Mouse (Mus musculus) MEL (cell line): ENCODE data around the gene Exoc3.

ENCODE experiments used
- CHD2 ChIP-seq: IDR thresholded peaks from 2 replicates; pipeline ENCODE4 v1.6.1; 2011; ENCODE audit warnings: low read length, improper control_type of control experiment
- CTCF ChIP-seq, 3 experiments: IDR thresholded peaks in 2 of 3; conservative IDR thresholded peaks in 1 of 3; 2 replicates each; pipeline ENCODE4 v1.5.1; 2011 to 2012; ENCODE audit warnings: low read length in 3 of 3, low read depth in 2 of 3, mild to moderate bottlenecking in 2 of 3, improper control_type of control experiment in 1 of 3, inconsistent platforms in 1 of 3, mixed read lengths in 1 of 3, moderate library complexity in 1 of 3; ENCODE audit not compliant: control insufficient read depth in 1 of 3, insufficient read depth in 1 of 3, poor library complexity in 1 of 3, severe bottlenecking in 1 of 3
- ETS1 ChIP-seq: IDR thresholded peaks from 2 replicates; pipeline ENCODE4 v1.6.1; 2012; ENCODE audit warnings: low read depth, mild to moderate bottlenecking, inconsistent platforms, low read length, improper control_type of control experiment, moderate library complexity
- GATA1 ChIP-seq: IDR thresholded peaks from 2 replicates; pipeline ENCODE4 v1.6.1; 2011; ENCODE audit warnings: low read depth, low read length, improper control_type of control experiment
- MYC ChIP-seq: IDR thresholded peaks from 2 replicates; pipeline ENCODE4 v1.6.1; 2011; ENCODE audit warnings: low read depth, mild to moderate bottlenecking, low read length, improper control_type of control experiment, moderate library complexity
- NRF1 ChIP-seq: IDR thresholded peaks from 2 replicates; pipeline ENCODE4 v1.6.1; 2014; ENCODE audit warnings: low read depth, mild to moderate bottlenecking, inconsistent platforms, low read length, improper control_type of control experiment, moderate library complexity; ENCODE audit not compliant: poor library complexity, insufficient read depth, severe bottlenecking
- POLR2A ChIP-seq, 2 experiments: IDR thresholded peaks; 2 replicates each; pipeline ENCODE4 v1.6.1; 2011 to 2012; ENCODE audit warnings: low read length in 2 of 2, mild to moderate bottlenecking in 2 of 2, control low read depth in 1 of 2, improper control_type of control experiment in 1 of 2, low read depth in 1 of 2, moderate library complexity in 1 of 2; ENCODE audit not compliant: control insufficient read depth in 1 of 2, insufficient read depth in 1 of 2, poor library complexity in 1 of 2
- ZC3H11A ChIP-seq: IDR thresholded peaks from 2 replicates; pipeline ENCODE4 v1.6.1; 2012; ENCODE audit warnings: low read depth, mild to moderate bottlenecking, inconsistent platforms, low read length, improper control_type of control experiment

GRCm38 (mm10) chr13:74145983-74146622, 62.4 kb downstream of the Exoc3 start:
- TF ChIP-seq CHD2 (no peak), POLR2A (IDR thresholded peaks at IDR 0.05; ENCODE audit: control insufficient read depth in 1 of 2, insufficient read depth in 1 of 2, low read depth in 1 of 2, low read length in 2 of 2, poor library complexity in 1 of 2) (no peak), NRF1 (no peak), ZC3H11A (no peak), MYC (no peak), ETS1 (no peak), GATA1 (no peak), CTCF (IDR thresholded peaks at IDR 0.05 in 2 of 3, conservative IDR thresholded peaks at IDR 0.05 in 1 of 3; ENCODE audit: control insufficient read depth in 1 of 3, insufficient read depth in 1 of 3, low read depth in 2 of 3, low read length in 3 of 3, poor library complexity in 1 of 3, severe bottlenecking in 1 of 3) (no peak)
